Mouse (Mus musculus) heart, embryonic 13.5 days (tissue): ENCODE results near the gene Ptprs. TPM values are rescaled to one million over a fixed set of nuclear protein-coding genes. Genes with fewer than 3 reads are reported as not detected.
A peak's percentile ranks its signal among the peaks of the same experiment; 100 is the strongest.

Source experiments
- ATAC-seq: fragments of 200-750 bp; cut with Nextera tagmentation; 2 replicates; pipeline ENCODE4 v1.8.0; 2017; ENCODE audit warnings: moderate TSS enrichment; ENCODE audit not compliant: insufficient number of reproducible peaks, low FRiP score, low TSS enrichment; ENCODE audit errors: extremely low read depth
- H3K27ac ChIP-seq: fragments of 300-500 bp; sonication (generic); replicated peaks from 2 replicates; pipeline ENCODE4 v1.5.1; 2015; ENCODE audit warnings: moderate library complexity, mild to moderate bottlenecking, inconsistent platforms
- H3K27me3 ChIP-seq: fragments of 300-500 bp; sonication (generic); replicated peaks from 2 replicates; pipeline ENCODE4 v1.6.1; 2015; ENCODE audit warnings: mild to moderate bottlenecking, inconsistent platforms
- H3K36me3 ChIP-seq: fragments of 300-500 bp; sonication (generic); 2 replicates; pipeline ENCODE4 v1.6.1; 2015; ENCODE audit warnings: mild to moderate bottlenecking, inconsistent platforms
- H3K4me1 ChIP-seq: fragments of 300-500 bp; sonication (generic); 2 replicates; pipeline ENCODE4 v1.6.1; 2015; ENCODE audit warnings: inconsistent platforms
- H3K4me2 ChIP-seq: fragments of 300-500 bp; sonication (generic); 2 replicates; pipeline ENCODE4 v1.6.1; 2015; ENCODE audit warnings: inconsistent platforms, mild to moderate bottlenecking, moderate library complexity
- H3K4me3 ChIP-seq: fragments of 300-500 bp; sonication (generic); 2 replicates; pipeline ENCODE4 v1.5.1; 2015; ENCODE audit warnings: moderate library complexity, mild to moderate bottlenecking, inconsistent platforms
- H3K9ac ChIP-seq: fragments of 300-500 bp; sonication (generic); 2 replicates; pipeline ENCODE4 v1.6.1; 2015; ENCODE audit warnings: inconsistent platforms, mild to moderate bottlenecking, moderate library complexity
- H3K9me3 ChIP-seq: fragments of 300-500 bp; sonication (generic); 2 replicates; pipeline ENCODE4 v1.6.1; 2016; ENCODE audit warnings: inconsistent platforms
- WGBS: fragments of 180-500 bp; shearing (Covaris S2); methylation state at CpG from one replicate; pipeline ENCODE4 v1.1.7; 2015; ENCODE audit warnings: mixed read lengths; 5-methylcytosine and 5-hydroxymethylcytosine counted together
- polyA plus RNA-seq: library from polyadenylated mRNA; unstranded; fragments of >200 nt; fragmentation: Nextera tagmentation; extraction: Ambion mirVana; gene quantifications from 2 replicates; pipeline ENCODE4 v1.2.1, GENCODE M21; 2015

The Ptprs gene
- polyA plus RNA-seq, 1 experiment from 2014 or later = 50.1 TPM

- Histone ChIP-seq H3K27me3 (peaks cover 68% of the 10 kb centered on the region), H3K9me3 (peaks cover 6% of the 10 kb centered on the region; the same call in 1 of the 2 replicates), H3K4me1 (peaks cover 59% of the 10 kb centered on the region)
Measured at GRCm38 (mm10) chr17:56474831-56475581, 1.3 kb downstream of the Ptprs start.

DNA sequence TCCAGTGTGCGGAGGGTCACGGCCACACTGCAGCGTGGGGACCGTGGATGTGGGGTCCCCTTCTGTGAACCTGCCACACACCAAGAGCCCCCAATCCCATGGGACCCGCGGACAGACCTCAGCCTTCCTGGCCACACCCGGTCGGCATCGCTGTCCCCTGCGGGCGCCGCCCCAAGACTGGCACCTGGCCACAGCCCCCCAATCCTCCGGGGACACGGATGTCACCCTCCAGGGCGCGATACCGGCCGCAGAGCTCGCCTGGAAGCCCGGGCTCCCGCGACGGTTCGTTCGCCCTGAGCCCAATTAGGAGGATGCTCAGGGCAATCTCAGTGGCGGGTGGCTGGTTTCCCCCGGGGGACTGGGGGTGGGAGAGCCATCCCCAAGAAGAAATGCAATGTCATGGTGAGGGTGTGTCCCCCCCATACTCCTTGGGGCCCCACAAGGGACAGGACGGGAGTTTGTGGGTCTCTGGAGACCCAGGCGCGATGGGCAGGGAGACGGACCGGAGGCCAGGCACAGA, 1.9 kb downstream of the Ptprs start:
- WGBS = 3% methylated on average over 32 of the region's 32 CpGs
- no peak overlapping the region for H3K27ac ChIP-seq
- no peaks in the 10 kb centered on the region for H3K36me3 ChIP-seq
- peak overlapping the region; percentile 64 for H3K4me3 ChIP-seq
- H3K27me3 ChIP-seq = peaks cover 68% of the 10 kb centered on the region
- H3K9ac ChIP-seq = peak overlapping the region; percentile 88
- H3K4me2 ChIP-seq = peak overlapping the region; percentile 96
- ATAC-seq = no peak
- H3K9me3 ChIP-seq = peaks cover 6% of the 10 kb centered on the region; the same call in 1 of the 2 replicates
- H3K4me1 ChIP-seq = peaks cover 65% of the 10 kb centered on the region

More at GRCm38 (mm10) chr17:56474831-56475581, 1.3 kb downstream of the Ptprs start:
- 3% methylated on average over 24 of the region's 24 CpGs for WGBS
- Histone ChIP-seq H3K36me3 (no peaks in the 10 kb centered on the region), H3K4me3 (peak overlapping the region; percentile 64), H3K4me2 (peak overlapping the region; percentile 96), H3K9ac (peak overlapping the region; percentile 88), H3K27ac (0 out of 2 replicates have a peak overlapping the region, but pooled peaks have one; percentile 8)
- no peak for ATAC-seq

GRCm38 (mm10) chr17:56473611-56473905, 2.7 kb downstream of the Ptprs start:
- Histone ChIP-seq H3K9ac (peak overlapping the region; percentile 88), H3K27ac (no peak overlapping the region), H3K9me3 (peaks cover 6% of the 10 kb centered on the region; the same call in 1 of the 2 replicates), H3K4me1 (peaks cover 71% of the 10 kb centered on the region), H3K4me2 (peak overlapping the region; percentile 96), H3K4me3 (peak overlapping the region; percentile 64), H3K36me3 (no peaks in the 10 kb centered on the region), H3K27me3 (peaks cover 68% of the 10 kb centered on the region)
- 1% methylated on average over 11 of the region's 11 CpGs for WGBS
- no peak for ATAC-seq

GRCm38 (mm10) chr17:56472733-56473610, 3.3 kb downstream of the Ptprs start:
- peaks cover 64% of the 10 kb centered on the region for H3K27me3 ChIP-seq
- peaks cover 76% of the 10 kb centered on the region for H3K4me1 ChIP-seq
- peak overlapping the region; percentile 96 for H3K4me2 ChIP-seq
- peaks cover 6% of the 10 kb centered on the region; the same call in 1 of the 2 replicates for H3K9me3 ChIP-seq
- peak overlapping the region; percentile 64 for H3K4me3 ChIP-seq
- 2% methylated on average over 50 of the region's 50 CpGs for WGBS
- no peak for ATAC-seq
- H3K36me3 ChIP-seq = no peaks in the 10 kb centered on the region; the same call in 1 of the 2 replicates
- no peak overlapping the region for H3K27ac ChIP-seq
- peak overlapping the region; percentile 88 for H3K9ac ChIP-seq

GRCm38 (mm10) chr17:56472121-56472520, 4.2 kb downstream of the Ptprs start:
- H3K4me3 ChIP-seq = peak overlapping the region; percentile 64
- no peaks in the 10 kb centered on the region; the same call in 1 of the 2 replicates for H3K36me3 ChIP-seq
- no peak overlapping the region for H3K27ac ChIP-seq
- peak overlapping the region; percentile 96 for H3K4me2 ChIP-seq
- peaks cover 55% of the 10 kb centered on the region for H3K27me3 ChIP-seq
- 12% methylated on average over 16 of the region's 16 CpGs for WGBS
- peak overlapping the region; percentile 88 for H3K9ac ChIP-seq
- H3K9me3 ChIP-seq = peaks cover 6% of the 10 kb centered on the region; the same call in 1 of the 2 replicates
- no peak for ATAC-seq
- peaks cover 83% of the 10 kb centered on the region for H3K4me1 ChIP-seq

- Histone ChIP-seq H3K27ac (no peak overlapping the region), H3K9ac (no peak overlapping the region; the same call in 1 of the 2 replicates), H3K9me3 (no peaks in the 10 kb centered on the region), H3K4me2 (no peak overlapping the region), H3K4me1 (peaks cover 83% of the 10 kb centered on the region), H3K27me3 (peaks cover 50% of the 10 kb centered on the region), H3K36me3 (no peaks in the 10 kb centered on the region; the same call in 1 of the 2 replicates), H3K4me3 (no peak overlapping the region)
- ATAC-seq = no peak
- WGBS = 64% methylated on average over 5 of the region's 5 CpGs
Measured at GRCm38 (mm10) chr17:56471136-56471535, 5.1 kb downstream of the Ptprs start.

GRCm38 (mm10) chr17:56470571-56470970, 5.7 kb downstream of the Ptprs start:
- ATAC-seq = no peak

DNA sequence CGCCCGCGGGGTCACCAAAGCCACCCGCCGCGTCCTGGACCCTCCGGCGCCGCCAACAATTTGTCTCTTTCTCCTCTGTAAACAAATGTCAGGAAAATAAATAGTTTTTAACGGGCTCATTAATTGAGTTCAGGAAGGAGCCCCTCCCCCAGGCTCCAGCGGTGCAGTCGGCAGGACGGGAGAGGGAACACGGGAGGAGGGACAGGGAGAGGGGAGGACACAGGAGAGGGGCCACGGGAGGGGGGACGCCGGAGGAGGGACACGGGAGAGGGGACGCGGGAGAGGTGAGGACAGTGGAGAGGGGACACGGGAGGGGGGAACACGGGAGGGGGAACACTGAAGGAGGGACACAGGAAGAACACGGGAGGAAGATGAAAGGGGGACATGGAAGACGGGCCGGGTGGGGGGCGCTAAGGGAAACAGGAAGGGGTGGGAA, 6.3 kb downstream of the Ptprs start:
- ATAC-seq = no peak
- no peaks in the 10 kb centered on the region; the same call in 1 of the 2 replicates for H3K36me3 ChIP-seq
- no peaks in the 10 kb centered on the region for H3K9me3 ChIP-seq
- H3K4me2 ChIP-seq = peak overlapping the region; percentile 76
- H3K4me1 ChIP-seq = peaks cover 77% of the 10 kb centered on the region
- H3K27ac ChIP-seq = peak overlapping the region; percentile 83
- peak overlapping the region; percentile 81 for H3K9ac ChIP-seq
- H3K4me3 ChIP-seq = peak overlapping the region; percentile 51
- whole genome bisulfite sequencing = 2% methylated on average over 23 of the region's 26 CpGs
- peaks cover 43% of the 10 kb centered on the region for H3K27me3 ChIP-seq

More at GRCm38 (mm10) chr17:56470571-56470970, 5.7 kb downstream of the Ptprs start:
- 23% methylated on average over 10 of the region's 10 CpGs for WGBS
- Histone ChIP-seq H3K9ac (peak overlapping the region; percentile 81), H3K4me3 (peak overlapping the region; percentile 51), H3K4me2 (peak overlapping the region; percentile 76), H3K9me3 (no peaks in the 10 kb centered on the region), H3K36me3 (no peaks in the 10 kb centered on the region; the same call in 1 of the 2 replicates), H3K27ac (no peak overlapping the region), H3K27me3 (peaks cover 49% of the 10 kb centered on the region), H3K4me1 (peaks cover 82% of the 10 kb centered on the region)

- Histone ChIP-seq H3K36me3 (no peaks in the 10 kb centered on the region; the same call in 1 of the 2 replicates), H3K27ac (peak overlapping the region; percentile 83), H3K4me1 (peaks cover 69% of the 10 kb centered on the region), H3K9ac (peak overlapping the region; percentile 81), H3K4me3 (peak overlapping the region; percentile 51), H3K27me3 (peaks cover 36% of the 10 kb centered on the region), H3K9me3 (no peaks in the 10 kb centered on the region), H3K4me2 (peak overlapping the region; percentile 76)
- 18% methylated on average over 8 of the region's 8 CpGs for WGBS
- no peak for ATAC-seq
Measured at GRCm38 (mm10) chr17:56469275-56469674, 7.0 kb downstream of the Ptprs start.

- WGBS = 34% methylated on average over 7 of the region's 7 CpGs
- Histone ChIP-seq H3K4me3 (peak overlapping the region; percentile 51), H3K9me3 (no peaks in the 10 kb centered on the region), H3K4me2 (peak overlapping the region; percentile 76), H3K9ac (peak overlapping the region; percentile 81), H3K27me3 (peaks cover 32% of the 10 kb centered on the region), H3K4me1 (peaks cover 68% of the 10 kb centered on the region), H3K27ac (peak overlapping the region; percentile 83), H3K36me3 (no peaks in the 10 kb centered on the region; the same call in 1 of the 2 replicates)
- ATAC-seq = peak; percentile 27; the same call in 1 of the 2 replicates
Measured at GRCm38 (mm10) chr17:56468870-56469269, 7.4 kb downstream of the Ptprs start.
